Mouse (Mus musculus): Measurements from ENCODE around the gene Riok2. TPM values are rescaled to one million over a fixed set of nuclear protein-coding genes. Genes with fewer than 3 reads are reported as not detected.

Gene Riok2
- polyA plus RNA-seq, 1 experiment from 2014 or later, result 37.3 TPM

DNA sequence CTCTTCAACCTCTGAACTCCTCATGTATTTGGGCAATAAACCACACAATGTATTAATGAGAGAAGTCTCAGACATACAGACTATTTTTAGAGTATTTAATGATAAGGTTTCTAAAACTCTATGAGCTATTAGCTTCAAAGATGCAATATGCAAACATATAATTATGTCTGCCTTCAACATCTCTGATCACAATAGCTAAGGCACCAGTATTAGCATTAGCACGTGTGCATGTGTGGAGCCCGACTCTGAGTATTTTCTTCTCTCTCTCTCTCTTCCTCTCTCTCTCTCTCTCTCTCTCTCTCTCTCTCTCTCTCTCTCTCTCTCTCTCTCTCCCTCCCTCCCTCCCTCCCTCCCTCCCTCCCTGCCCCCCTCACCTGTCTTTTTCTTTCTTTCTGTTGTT, 37.3 kb downstream of the Riok2 start:
- whole genome bisulfite sequencing, result 61% methylated on average over 2 of the region's 2 CpGs
- peaks cover 26% of the 10 kb centered on the region for H3K4me1 ChIP-seq
- H3K36me3 ChIP-seq (replicated peaks), result peaks cover 12% of the 10 kb centered on the region

GRCm38 (mm10) chr17:17412176-17412575, 38.1 kb downstream of the Riok2 start:
- H3K27ac ChIP-seq (replicated peaks), result no peak overlapping the region
- no peak overlapping the region for H3K4me3 ChIP-seq
- H3K27me3 ChIP-seq (replicated peaks; ENCODE audit: low read depth, poor library complexity, severe bottlenecking), result no peaks in the 10 kb centered on the region
- peaks cover 3% of the 10 kb centered on the region; the same call in 1 of the 2 replicates for H3K9me3 ChIP-seq
- peaks cover 26% of the 10 kb centered on the region for H3K4me1 ChIP-seq
- WGBS, result 89% methylated on average over 2 of the region's 2 CpGs
- H3K36me3 ChIP-seq (replicated peaks), result peaks cover 14% of the 10 kb centered on the region
- DNase-seq (ENCODE audit: low spot score), result no peak

More for the DNA sequence above, 37.3 kb downstream of the Riok2 start:
- H3K27ac ChIP-seq (replicated peaks), result no peak overlapping the region; the same call in 1 of the 2 replicates
- H3K4me3 ChIP-seq, result no peak overlapping the region
- DNase-seq (ENCODE audit: low spot score), result no peak
- H3K27me3 ChIP-seq (replicated peaks; ENCODE audit: low read depth, poor library complexity, severe bottlenecking), result no peaks in the 10 kb centered on the region
- peaks cover 3% of the 10 kb centered on the region; the same call in 1 of the 2 replicates for H3K9me3 ChIP-seq

GRCm38 (mm10) chr17:17414206-17414605, 40.1 kb downstream of the Riok2 start:
- DNase-seq (ENCODE audit: low spot score), result no peak
- H3K4me1 ChIP-seq, result peaks cover 9% of the 10 kb centered on the region
- peaks cover 18% of the 10 kb centered on the region for H3K36me3 ChIP-seq (replicated peaks)
- no peak overlapping the region for H3K27ac ChIP-seq (replicated peaks)
- 94% methylated on average over 3 of the region's 3 CpGs for WGBS
- H3K27me3 ChIP-seq (replicated peaks; ENCODE audit: low read depth, poor library complexity, severe bottlenecking), result no peaks in the 10 kb centered on the region
- H3K9me3 ChIP-seq, result peaks cover 3% of the 10 kb centered on the region; the same call in 1 of the 2 replicates
- H3K4me3 ChIP-seq, result no peak overlapping the region

DNA sequence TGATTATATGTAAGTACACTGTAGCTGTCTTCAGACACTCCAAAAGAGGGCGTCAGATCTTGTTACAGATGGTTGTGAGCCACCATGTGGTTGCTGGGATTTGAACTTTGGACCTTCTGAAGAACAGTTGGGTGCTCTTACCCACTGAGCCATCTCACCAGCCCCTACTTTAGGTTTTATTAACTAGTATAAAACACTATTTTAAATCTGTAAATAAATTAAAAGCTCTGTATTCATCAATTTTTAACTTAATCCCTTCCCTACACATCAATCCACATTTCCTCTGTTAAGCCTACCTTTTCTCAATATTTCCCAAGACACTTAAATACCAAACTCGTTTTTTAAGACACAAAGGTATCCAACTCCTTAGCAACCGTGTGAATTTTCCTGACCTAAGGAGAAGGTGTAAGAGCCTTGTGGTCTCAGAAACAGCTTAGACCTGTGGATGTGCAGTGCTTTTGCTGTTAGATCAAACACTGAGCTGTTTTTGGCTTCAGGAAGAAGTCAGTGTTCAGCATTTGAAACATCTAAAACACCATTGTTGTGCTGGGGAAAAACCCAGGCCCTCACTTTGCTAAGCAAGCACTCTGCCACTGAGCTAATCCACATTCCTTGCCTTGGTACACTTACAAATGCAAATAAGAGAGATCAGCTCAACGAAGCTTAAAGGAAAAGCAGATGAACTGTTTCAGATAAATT, 50.6 kb downstream of the Riok2 start:
- H3K4me1 ChIP-seq, result peaks cover 18% of the 10 kb centered on the region
- 24% methylated on average over 4 of the region's 4 CpGs for WGBS
- no peaks in the 10 kb centered on the region for H3K9me3 ChIP-seq
- H3K27ac ChIP-seq (replicated peaks), result peak overlapping the region; percentile 45; the same call in 1 of the 2 replicates
- H3K36me3 ChIP-seq (replicated peaks), result peaks cover 25% of the 10 kb centered on the region
- DNase-seq (ENCODE audit: low spot score), result no peak
- H3K4me3 ChIP-seq, result 0 out of 2 replicates have a peak overlapping the region, but pooled peaks have one; percentile 8
- H3K27me3 ChIP-seq (replicated peaks; ENCODE audit: low read depth, poor library complexity, severe bottlenecking), result no peaks in the 10 kb centered on the region

DNA sequence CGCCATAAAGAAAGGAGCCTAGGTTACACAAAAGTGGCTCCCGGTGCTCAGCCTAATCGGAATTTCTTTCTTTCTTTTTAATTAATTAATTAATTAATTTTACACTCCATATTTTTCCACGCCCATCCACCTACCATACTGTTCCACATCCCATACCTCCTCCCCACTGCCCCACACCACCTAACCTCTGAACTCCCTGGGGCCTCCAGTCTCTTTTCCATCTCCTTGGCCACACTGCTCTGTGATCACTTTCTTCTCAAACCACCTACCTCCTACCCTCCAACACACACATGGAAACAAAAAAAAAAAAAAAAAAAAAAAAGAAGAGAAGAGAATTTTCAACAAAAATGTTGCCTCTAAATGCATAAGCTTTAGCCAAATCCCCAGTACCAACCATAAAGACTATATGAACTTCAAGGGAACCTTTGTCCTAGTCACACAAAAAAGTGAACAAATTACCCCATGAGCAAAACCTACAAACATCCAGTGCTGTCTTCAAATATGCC, 51.3 kb downstream of the Riok2 start:
- Histone ChIP-seq H3K36me3 (replicated peaks) (peaks cover 31% of the 10 kb centered on the region), H3K27me3 (replicated peaks; ENCODE audit: low read depth, poor library complexity, severe bottlenecking) (no peaks in the 10 kb centered on the region), H3K9me3 (no peaks in the 10 kb centered on the region), H3K27ac (replicated peaks) (peak overlapping the region; percentile 45; the same call in 1 of the 2 replicates), H3K4me3 (no peak overlapping the region), H3K4me1 (peaks cover 18% of the 10 kb centered on the region)
- no peak for DNase-seq (ENCODE audit: low spot score)
- WGBS, result 35% methylated on average over 4 of the region's 4 CpGs

- Histone ChIP-seq H3K4me1 (peaks cover 18% of the 10 kb centered on the region), H3K36me3 (replicated peaks) (peaks cover 35% of the 10 kb centered on the region), H3K9me3 (no peaks in the 10 kb centered on the region), H3K27ac (replicated peaks) (no peak overlapping the region), H3K27me3 (replicated peaks; ENCODE audit: low read depth, poor library complexity, severe bottlenecking) (no peaks in the 10 kb centered on the region), H3K4me3 (no peak overlapping the region)
- 30% methylated on average over 3 of the region's 3 CpGs for WGBS
- DNase-seq (ENCODE audit: low spot score), result peak; percentile 39
Observed at GRCm38 (mm10) chr17:17425906-17426305, 51.8 kb downstream of the Riok2 start.

DNA sequence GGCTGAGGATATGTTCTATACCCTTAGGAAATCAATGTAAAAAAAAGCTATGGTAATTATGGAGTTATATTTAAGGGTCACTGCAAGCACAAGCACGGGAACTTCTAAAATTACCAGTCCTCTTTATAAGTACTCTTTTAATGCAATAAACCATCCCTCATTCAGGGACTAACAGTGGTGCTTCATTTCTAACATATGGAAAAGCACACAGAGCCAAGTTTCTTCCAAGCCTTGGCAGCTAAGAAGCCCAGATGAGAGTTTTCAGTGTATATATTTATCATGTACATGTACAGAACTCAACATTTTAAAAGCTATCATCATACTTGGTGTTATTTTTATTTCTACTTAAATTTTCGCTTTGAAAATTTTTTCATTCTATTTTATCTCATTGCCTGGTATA, 54.8 kb downstream of the Riok2 start:
- WGBS, result 78% methylated on average over 2 of the region's 2 CpGs
- DNase-seq (ENCODE audit: low spot score), result no peak
- Histone ChIP-seq H3K4me1 (peaks cover 18% of the 10 kb centered on the region), H3K27ac (replicated peaks) (no peak overlapping the region), H3K27me3 (replicated peaks; ENCODE audit: low read depth, poor library complexity, severe bottlenecking) (no peaks in the 10 kb centered on the region), H3K9me3 (no peaks in the 10 kb centered on the region), H3K4me3 (no peak overlapping the region), H3K36me3 (replicated peaks) (peaks cover 31% of the 10 kb centered on the region)

DNA sequence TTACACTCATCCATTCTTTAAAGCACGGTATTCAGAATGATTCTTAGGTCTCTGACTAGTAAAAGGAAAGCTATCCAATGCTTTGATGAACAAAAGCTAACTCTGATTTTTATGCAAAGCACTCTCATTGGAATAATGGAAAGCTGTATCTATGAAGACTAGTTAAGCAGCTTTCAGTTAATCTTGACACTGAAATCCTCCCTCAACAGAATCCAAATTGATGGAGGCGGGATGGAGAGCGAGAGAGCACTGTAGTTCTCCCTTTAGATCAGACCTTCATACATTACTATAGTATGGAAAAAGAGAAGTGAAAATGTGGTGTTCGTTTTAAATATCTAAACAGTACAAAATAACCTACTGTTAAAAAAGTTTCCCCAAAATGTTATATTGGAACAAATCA, 59.6 kb downstream of the Riok2 start:
- Histone ChIP-seq H3K36me3 (replicated peaks) (peaks cover 16% of the 10 kb centered on the region), H3K9me3 (no peaks in the 10 kb centered on the region), H3K27me3 (replicated peaks; ENCODE audit: low read depth, poor library complexity, severe bottlenecking) (no peaks in the 10 kb centered on the region), H3K27ac (replicated peaks) (no peak overlapping the region), H3K4me1 (peaks cover 5% of the 10 kb centered on the region), H3K4me3 (no peak overlapping the region)
- WGBS, result 84% methylated on average over 4 of the region's 4 CpGs
- no peak for DNase-seq (ENCODE audit: low spot score)

DNA sequence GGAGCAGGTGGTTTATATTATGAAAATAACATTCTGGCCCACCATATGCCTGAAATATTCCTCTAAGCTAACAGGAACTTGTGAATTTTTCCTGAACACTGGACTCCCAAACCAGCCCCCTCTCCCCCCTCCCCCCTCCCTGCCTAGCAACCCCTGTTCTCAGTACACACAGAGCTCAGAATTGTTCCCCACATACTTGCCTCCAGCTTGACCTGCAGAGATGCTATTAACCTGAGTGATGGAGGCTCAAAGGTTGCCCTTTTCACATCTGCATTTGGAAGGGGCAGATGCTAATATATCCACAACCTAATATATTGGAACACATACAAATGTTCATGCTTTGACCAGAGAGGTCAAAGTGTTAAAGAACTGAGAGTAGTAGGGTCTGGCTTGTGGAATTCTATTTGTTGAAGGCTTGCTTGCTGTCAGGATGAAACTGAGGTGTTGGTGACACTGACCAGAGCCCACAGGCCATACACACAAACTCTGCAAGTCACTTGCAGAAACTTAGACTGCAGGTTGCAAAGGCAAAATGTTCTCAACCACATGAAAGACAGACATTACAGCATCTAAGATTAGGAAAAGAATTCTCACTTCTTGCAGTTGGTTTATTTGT, 64.6 kb downstream of the Riok2 start:
- DNase-seq (ENCODE audit: low spot score), result peak; percentile 68
- Histone ChIP-seq H3K4me1 (peaks cover 22% of the 10 kb centered on the region), H3K27ac (replicated peaks) (peak overlapping the region; percentile 30; the same call in 1 of the 2 replicates), H3K27me3 (replicated peaks; ENCODE audit: low read depth, poor library complexity, severe bottlenecking) (no peaks in the 10 kb centered on the region), H3K36me3 (replicated peaks) (peaks cover 3% of the 10 kb centered on the region; the same call in 1 of the 2 replicates), H3K4me3 (no peak overlapping the region), H3K9me3 (no peaks in the 10 kb centered on the region)

DNA sequence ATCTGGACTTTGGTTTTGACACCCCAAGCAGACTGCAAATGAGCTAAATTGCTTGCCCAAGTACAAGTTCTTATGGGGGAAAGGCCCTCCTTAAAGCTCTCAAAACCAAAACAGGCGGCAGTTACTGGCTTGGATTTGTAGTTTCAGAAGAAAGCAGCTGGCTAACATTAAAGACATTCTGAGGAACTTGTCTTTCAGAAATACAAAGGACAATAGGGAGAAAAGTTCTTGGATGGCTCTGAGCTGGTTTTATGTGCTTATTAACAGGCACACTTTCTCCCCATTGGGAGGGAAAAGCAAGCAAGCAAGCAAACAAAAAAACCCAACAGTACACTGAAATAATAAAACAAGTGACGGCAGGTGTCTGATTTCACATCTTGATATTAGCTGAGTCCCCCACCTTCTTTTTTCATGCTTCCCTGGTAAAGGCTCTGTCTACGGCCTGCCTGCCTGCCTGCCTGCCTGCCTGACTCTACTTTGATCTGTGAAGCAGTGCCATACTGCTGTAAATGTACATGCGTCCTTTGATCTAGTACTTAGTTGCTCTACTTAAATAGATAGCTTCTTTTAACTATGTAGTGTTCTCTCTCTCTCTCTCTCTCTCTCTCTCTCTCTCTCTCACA, 67.9 kb downstream of the Riok2 start:
- peak overlapping the region; percentile 69 for H3K27ac ChIP-seq (replicated peaks)
- DNase-seq (ENCODE audit: low spot score), result peak; percentile 23
- H3K4me1 ChIP-seq, result peaks cover 30% of the 10 kb centered on the region
- H3K27me3 ChIP-seq (replicated peaks; ENCODE audit: low read depth, poor library complexity, severe bottlenecking), result no peaks in the 10 kb centered on the region
- 37% methylated on average over 4 of the region's 4 CpGs for WGBS
- peaks cover 34% of the 10 kb centered on the region for H3K36me3 ChIP-seq (replicated peaks)
- H3K9me3 ChIP-seq, result no peaks in the 10 kb centered on the region
- no peak overlapping the region for H3K4me3 ChIP-seq

DNA sequence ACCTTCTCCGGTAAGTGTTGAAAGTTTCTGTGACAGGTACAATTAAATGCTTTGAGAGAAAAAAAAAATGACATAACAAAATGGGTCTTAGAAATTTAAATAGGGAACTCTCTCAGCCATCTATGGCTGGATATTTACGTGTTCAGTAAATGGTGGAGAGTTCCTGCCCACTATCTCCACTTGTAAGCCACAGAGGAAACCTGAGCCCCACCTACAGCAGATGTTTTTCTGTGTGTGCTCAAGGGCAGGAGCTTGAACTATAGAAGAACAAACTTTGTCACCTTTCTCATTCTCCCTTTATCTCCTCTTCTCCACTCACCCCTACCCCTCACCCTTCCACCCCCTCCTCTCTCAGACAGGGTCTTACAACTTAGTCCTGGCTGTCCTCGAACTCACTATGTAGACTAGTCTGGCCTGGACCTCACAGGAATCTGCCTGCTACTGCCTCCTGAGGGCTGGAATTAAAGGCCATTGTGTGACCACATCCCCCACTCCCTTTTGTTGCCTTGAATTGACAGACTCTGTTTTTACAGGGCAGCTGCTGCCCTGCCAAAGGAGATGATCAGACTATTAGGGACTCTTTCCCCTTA, 70.3 kb downstream of the Riok2 start:
- Histone ChIP-seq H3K27me3 (replicated peaks; ENCODE audit: low read depth, poor library complexity, severe bottlenecking) (no peaks in the 10 kb centered on the region), H3K4me3 (no peak overlapping the region), H3K9me3 (no peaks in the 10 kb centered on the region), H3K27ac (replicated peaks) (no peak overlapping the region; the same call in 1 of the 2 replicates), H3K4me1 (peaks cover 37% of the 10 kb centered on the region), H3K36me3 (replicated peaks) (peaks cover 34% of the 10 kb centered on the region)
- WGBS, result 86% methylated on average over 3 of the region's 3 CpGs
- DNase-seq (ENCODE audit: low spot score), result no peak

All from embryonic facial prominence, embryonic 10.5 days (tissue).